Mouse (Mus musculus): Measurements from ENCODE around the gene Sufu. TPM values are rescaled to one million over a fixed set of nuclear protein-coding genes. Genes with fewer than 3 reads are reported as not detected.

Sufu gene
- total and polyA plus RNA-seq, 3 experiments: 11.4 to 42.5 TPM; not detected in 1

DNA sequence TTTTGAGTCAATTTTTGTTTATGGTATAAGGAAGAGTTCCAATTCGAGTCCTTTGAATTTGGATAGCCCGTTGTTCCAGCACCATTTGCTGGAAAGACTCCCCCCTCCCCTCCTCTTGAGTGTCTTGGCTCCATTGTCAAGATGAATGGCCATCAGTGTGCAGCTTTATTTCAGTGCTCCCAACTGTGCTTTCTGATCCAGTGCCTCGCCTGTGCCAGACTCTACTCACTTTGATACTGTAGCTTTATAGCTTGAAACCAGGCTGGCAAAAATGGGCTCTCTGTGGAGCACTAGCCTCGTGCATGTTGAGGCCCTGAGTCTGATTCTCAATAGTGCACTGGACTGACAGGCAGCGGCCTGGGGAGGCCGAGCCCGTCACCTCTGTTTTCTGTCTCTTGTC lies 50.4 kb downstream of the Sufu start:
- Histone ChIP-seq H3K27ac (ENCODE audit: control insufficient read depth, low read depth, low read length) (no peak overlapping the region), H3K36me3 (ENCODE audit: control insufficient read depth in 1 of 2, insufficient read depth in 2 of 2, low read length in 2 of 2) (no peaks in the 10 kb centered on the region), H3K9ac (ENCODE audit: control insufficient read depth, low read depth, low read length, poor library complexity, severe bottlenecking) (no peak overlapping the region), H3K79me2 (ENCODE audit: control insufficient read depth, insufficient read depth, low read length, poor library complexity) (peaks cover 2% of the 10 kb centered on the region; the same call in 1 of the 2 replicates), H3K4me1 (ENCODE audit: control insufficient read depth in 1 of 2, insufficient read depth in 2 of 2, low read length in 2 of 2) (peaks cover 0 to 2% of the 10 kb centered on the region in 2 experiments; a peak in 1 of 4 replicates), H3K27me3 (ENCODE audit: control insufficient read depth in 1 of 2, insufficient read depth in 2 of 2, low read length in 2 of 2) (no peaks in the 10 kb centered on the region), H3K9me3 (replicated peaks; ENCODE audit: insufficient read depth, low read length) (no peaks in the 10 kb centered on the region), H3K4me3 (ENCODE audit: control insufficient read depth in 1 of 2, insufficient read depth in 1 of 2, low read depth in 2 of 2, low read length in 2 of 2) (no peak overlapping the region)
- DNase-seq (ENCODE audit: low read depth, low spot score): no peak
- TF ChIP-seq MXI1 (IDR thresholded peaks at IDR 0.05; ENCODE audit: low read depth, low read length): peak; percentile 30; the same call in 1 of the 2 replicates
- TF ChIP-seq NELFE (IDR thresholded peaks at IDR 0.05; ENCODE audit: low read depth, low read length): no peak
- no peak for TF ChIP-seq GATA1 (IDR thresholded peaks at IDR 0.05; ENCODE audit: low read depth, low read length)
- TF ChIP-seq MAZ (IDR thresholded peaks at IDR 0.05; ENCODE audit: low read depth, low read length): no peak
- TF ChIP-seq MYC (IDR thresholded peaks at IDR 0.05; ENCODE audit: low read depth, low read length): no peak
- TF ChIP-seq POLR2AphosphoS2 (IDR thresholded peaks at IDR 0.05; ENCODE audit: low read length): no peak
- TF ChIP-seq USF1 (IDR thresholded peaks at IDR 0.05; ENCODE audit: low read depth, low read length): no peak

DNA sequence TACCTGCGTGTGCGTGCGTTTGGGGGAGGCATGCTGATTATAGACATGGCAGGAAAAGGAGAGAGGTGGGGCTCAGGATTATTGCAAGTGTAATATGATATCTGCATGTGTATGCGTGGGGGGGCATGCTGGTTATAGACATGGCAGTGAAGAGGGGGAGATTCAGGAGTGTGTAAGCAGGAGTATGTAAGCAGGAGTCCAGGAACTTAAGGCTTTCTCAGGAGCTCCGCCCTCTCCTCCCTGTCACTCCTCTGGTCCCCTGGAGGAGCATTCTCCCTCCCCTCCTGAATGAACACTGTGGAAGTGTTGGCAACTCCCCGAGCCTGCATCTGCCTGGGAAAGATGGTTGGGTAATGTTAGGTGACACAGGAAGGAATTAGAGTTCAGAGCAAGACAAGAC lies 51.2 kb downstream of the Sufu start:
- TF ChIP-seq CHD1 (IDR thresholded peaks at IDR 0.05; ENCODE audit: low read depth, low read length) (no peak), POLR2AphosphoS2 (IDR thresholded peaks at IDR 0.05; ENCODE audit: low read length) (no peak), ELF1 (IDR thresholded peaks at IDR 0.05; ENCODE audit: low read depth, low read length) (no peak), KAT2A (conservative IDR thresholded peaks at IDR 0.05; ENCODE audit: low read depth, low read length) (no peak), BHLHE40 (IDR thresholded peaks at IDR 0.05; ENCODE audit: borderline replicate concordance, low read depth, low read length) (no peak), MEF2A (IDR thresholded peaks at IDR 0.05; ENCODE audit: extremely low read depth, insufficient replicate concordance, low read depth, low read length, poor library complexity, severe bottlenecking) (no peak), ETS1 (IDR thresholded peaks at IDR 0.05; ENCODE audit: low read depth, low read length) (no peak), NRF1 (IDR thresholded peaks at IDR 0.05; ENCODE audit: insufficient read depth, low read depth, low read length, poor library complexity, severe bottlenecking) (no peak), MAFK (IDR thresholded peaks at IDR 0.05; ENCODE audit: borderline replicate concordance, low read depth, low read length) (no peak), EP300 (IDR thresholded peaks at IDR 0.05; ENCODE audit: low read depth in 1 of 2, low read length in 2 of 2) (no peak), TCF12 (IDR thresholded peaks at IDR 0.05; ENCODE audit: low read depth, low read length) (no peak), GABPA (IDR thresholded peaks at IDR 0.05; ENCODE audit: low read depth, low read length) (no peak), ZMIZ1 (IDR thresholded peaks at IDR 0.05; ENCODE audit: low read depth, low read length) (no peak), MXI1 (IDR thresholded peaks at IDR 0.05; ENCODE audit: low read depth, low read length) (no peak), ZNF384 (IDR thresholded peaks at IDR 0.05; ENCODE audit: low read depth, low read length) (no peak), E2F4 (IDR thresholded peaks at IDR 0.05; ENCODE audit: borderline replicate concordance, low read depth, low read length) (no peak), GATA1 (IDR thresholded peaks at IDR 0.05; ENCODE audit: low read depth, low read length) (no peak)
- Histone ChIP-seq H3K36me3 (ENCODE audit: control insufficient read depth in 1 of 2, insufficient read depth in 2 of 2, low read length in 2 of 2) (no peaks in the 10 kb centered on the region), H3K79me2 (ENCODE audit: control insufficient read depth, insufficient read depth, low read length, poor library complexity) (peaks cover 2% of the 10 kb centered on the region; the same call in 1 of the 2 replicates), H3K4me1 (ENCODE audit: control insufficient read depth in 1 of 2, insufficient read depth in 2 of 2, low read length in 2 of 2) (peaks cover 0 to 2% of the 10 kb centered on the region in 2 experiments; a peak in 1 of 4 replicates), H3K27me3 (ENCODE audit: control insufficient read depth in 1 of 2, insufficient read depth in 2 of 2, low read length in 2 of 2) (no peaks in the 10 kb centered on the region), H3K9ac (ENCODE audit: control insufficient read depth, low read depth, low read length, poor library complexity, severe bottlenecking) (no peak overlapping the region), H3K4me3 (ENCODE audit: control insufficient read depth in 1 of 2, insufficient read depth in 1 of 2, low read depth in 2 of 2, low read length in 2 of 2) (no peak overlapping the region), H3K27ac (ENCODE audit: control insufficient read depth, low read depth, low read length) (no peak overlapping the region), H3K9me3 (replicated peaks; ENCODE audit: insufficient read depth, low read length) (no peaks in the 10 kb centered on the region)
- peak; percentile 33 for DNase-seq (ENCODE audit: low read depth, low spot score)
